Mouse (Mus musculus): ENCODE results near the gene Zbtb2.

DNA sequence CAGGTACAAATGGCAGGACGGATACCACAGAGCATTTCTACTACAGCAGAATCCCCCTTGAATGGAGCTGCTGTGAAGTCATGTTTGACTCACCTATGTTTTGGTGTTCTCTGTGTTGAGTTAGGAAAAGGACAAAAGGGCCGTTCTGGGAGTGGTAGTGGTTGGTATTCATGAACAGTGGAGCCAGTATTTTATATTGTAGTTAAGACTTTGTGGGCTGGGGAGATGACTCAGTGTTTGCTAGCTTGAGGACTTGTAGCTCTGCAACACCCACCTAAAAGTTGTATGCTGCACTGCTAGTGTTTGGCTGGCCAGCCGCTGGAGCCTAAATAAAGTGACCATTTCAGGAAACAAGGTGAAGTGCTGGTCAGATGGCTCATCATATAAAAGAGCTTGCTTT is 7.4 kb upstream of the Zbtb2 start:
- TF ChIP-seq CTCF (IDR thresholded peaks at IDR 0.05 in 2 of 3, conservative IDR thresholded peaks at IDR 0.05 in 1 of 3; ENCODE audit: control insufficient read depth in 1 of 3, insufficient read depth in 1 of 3, low read depth in 2 of 3, low read length in 3 of 3, poor library complexity in 1 of 3, severe bottlenecking in 1 of 3) (no peak), SIN3A (IDR thresholded peaks at IDR 0.05; ENCODE audit: low read length) (no peak), RCOR1 (IDR thresholded peaks at IDR 0.05; ENCODE audit: low read depth, low read length) (no peak), CHD2 (IDR thresholded peaks at IDR 0.05; ENCODE audit: low read length) (no peak), TCF12 (IDR thresholded peaks at IDR 0.05; ENCODE audit: low read depth, low read length) (no peak)

Data from MEL (cell line).